Mouse (Mus musculus): Measurements from ENCODE around the gene Mmp12.
"Not testable (repeated sequence)": the region's sequence is repeated elsewhere in the genome, so short reads cannot be mapped to it uniquely, and the experiment has no call there.

Gene Mmp12

GRCm38 (mm10) chr9:7344107-7344506 is at the start of gene Mmp12:
Mmp12 (plus strand) TSS chr9:7344381.
- DNase-seq (ENCODE audit: low read depth, low spot score): no peak

GRCm38 (mm10) chr9:7331847-7332246 is 12.3 kb upstream of the Mmp12 start:
- no peak for DNase-seq (ENCODE audit: low read depth, low spot score)

GRCm38 (mm10) chr9:7335766-7336680 is 8.2 kb upstream of the Mmp12 start:
- no peak for DNase-seq (ENCODE audit: low read depth, low spot score)

- no peak for DNase-seq (ENCODE audit: low read depth, low spot score)
These were observed 7.3 kb upstream of the Mmp12 start for GRCm38 (mm10) chr9:7336740-7337483.

- DNase-seq (ENCODE audit: low read depth, low spot score): no peak
These were observed 1.3 kb downstream of the Mmp12 start for GRCm38 (mm10) chr9:7345513-7345912.

GRCm38 (mm10) chr9:7354535-7354934 is 10.4 kb downstream of the Mmp12 start:
- DNase-seq (ENCODE audit: low read depth, low spot score): no peak

- DNase-seq (ENCODE audit: low read depth, low spot score): no peak
These were observed 43.8 kb downstream of the Mmp12 start, which contains the start of gene Mmp1b for GRCm38 (mm10) chr9:7387947-7388346. Mmp1b (minus strand) TSS chr9:7388047.

- not testable (repeated sequence) for DNase-seq (ENCODE audit: low read depth, low spot score)
These were observed 52.4 kb downstream of the Mmp12 start for GRCm38 (mm10) chr9:7396556-7396955.

Data from skeletal muscle tissue, adult 2 months (tissue).